Mouse (Mus musculus) thymus, postnatal 0 days (tissue): ENCODE data around the gene 6430571L13Rik. TPM values are rescaled to one million over a fixed set of nuclear protein-coding genes. Genes with fewer than 3 reads are reported as not detected.

Experiments used
- DNase-seq: peaks from one replicate; pipeline ENCODE4 v3.0.0-alpha.2; 2015; ENCODE audit warnings: low spot score
- polyA plus RNA-seq: library from polyadenylated mRNA; unstranded; fragments of >200 nt; fragmentation: Nextera tagmentation; extraction: Ambion mirVana; gene quantifications from 2 replicates; pipeline ENCODE4 v1.2.1, GENCODE M21; 2015

The 6430571L13Rik gene
- polyA plus RNA-seq, 1 experiment from 2014 or later = 0.51 TPM

DNA sequence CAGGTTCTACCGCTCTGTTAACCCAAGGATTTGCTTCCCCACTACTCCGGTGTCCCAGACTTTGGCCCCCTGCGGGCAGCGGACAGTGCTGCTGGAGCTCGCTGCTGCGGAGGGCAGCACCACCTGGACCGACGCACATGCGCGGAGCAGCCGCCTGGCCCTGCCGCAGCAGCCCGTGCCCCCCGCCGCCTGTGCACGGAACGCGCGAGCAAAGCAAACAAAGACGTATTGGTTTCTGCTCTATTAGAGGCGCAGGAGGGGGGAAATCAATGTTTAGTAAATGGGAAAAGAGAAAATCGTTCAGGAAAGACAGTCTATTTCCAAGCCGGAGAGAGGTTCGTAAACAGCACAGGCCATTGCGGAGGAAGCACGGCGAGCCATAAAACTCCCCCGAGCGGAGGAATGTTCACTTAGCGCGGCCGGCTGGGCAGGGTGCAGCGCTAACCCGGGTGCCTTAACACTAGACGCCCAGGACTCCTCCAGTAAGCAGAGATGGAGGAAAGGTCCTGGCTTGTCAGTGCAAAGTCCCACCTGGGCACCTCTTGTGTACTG lies 37.6 kb downstream of the 6430571L13Rik start:
- no peak for DNase-seq

DNA sequence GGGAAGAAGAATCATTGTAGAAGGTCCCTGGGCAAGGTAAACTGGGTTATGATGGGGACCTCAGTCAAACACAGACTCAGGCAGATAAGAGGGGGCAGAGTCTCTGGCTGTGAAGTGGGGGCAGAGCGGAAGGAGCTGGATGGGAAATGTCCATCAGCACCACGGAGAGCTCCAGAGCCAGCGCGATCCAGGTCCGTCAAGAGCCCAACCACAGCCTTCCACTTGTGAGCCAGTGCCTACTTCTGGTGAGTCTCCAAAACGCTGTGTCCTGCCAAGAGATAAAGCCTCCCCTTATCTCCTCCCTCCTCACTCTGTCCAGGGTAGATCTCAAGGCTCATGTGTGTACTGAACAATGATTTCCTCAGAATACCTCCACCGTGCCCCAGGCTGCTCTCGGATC lies 41.3 kb downstream of the 6430571L13Rik start:
- no peak for DNase-seq

DNA sequence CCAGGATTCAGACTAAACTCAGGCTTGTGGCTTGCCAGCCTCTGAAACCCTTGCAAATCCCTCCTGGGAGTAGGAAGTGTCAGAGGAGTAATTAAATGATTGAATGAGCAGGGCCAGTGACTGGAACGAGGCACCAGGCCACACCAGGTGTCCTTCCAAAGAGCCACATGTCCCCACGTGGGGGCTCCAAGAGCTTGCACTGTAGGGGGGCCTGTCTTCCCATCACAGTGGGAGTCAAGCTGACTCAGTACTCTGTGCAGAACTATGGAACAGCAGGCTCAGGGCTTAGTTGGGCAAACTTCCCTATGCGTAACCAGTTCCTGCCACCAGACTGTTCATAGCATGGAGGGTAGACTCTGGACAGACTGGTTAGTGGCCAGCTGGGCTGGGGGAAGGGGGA lies 44.0 kb downstream of the 6430571L13Rik start:
- DNase-seq = no peak

DNA sequence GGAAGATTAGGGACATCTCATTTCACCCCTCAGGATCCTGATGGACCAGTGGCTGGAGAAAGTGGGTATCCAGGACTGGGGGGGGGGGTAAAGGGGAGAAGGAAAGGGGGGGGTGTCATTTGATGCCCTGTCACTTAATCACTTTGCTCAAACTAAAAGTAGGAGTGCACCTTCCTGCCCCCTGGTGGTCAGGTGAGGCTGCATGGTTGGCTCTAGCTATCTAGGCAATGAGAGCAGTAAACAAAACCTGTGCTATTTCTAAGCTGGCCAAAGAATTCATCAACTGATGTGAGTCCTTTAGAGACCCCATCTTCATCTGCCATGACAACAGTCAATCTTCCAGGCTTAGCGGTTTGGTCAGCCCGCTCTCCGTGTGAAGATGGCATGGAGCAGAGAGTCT lies 46.3 kb downstream of the 6430571L13Rik start:
- peak; percentile 28 for DNase-seq

DNA sequence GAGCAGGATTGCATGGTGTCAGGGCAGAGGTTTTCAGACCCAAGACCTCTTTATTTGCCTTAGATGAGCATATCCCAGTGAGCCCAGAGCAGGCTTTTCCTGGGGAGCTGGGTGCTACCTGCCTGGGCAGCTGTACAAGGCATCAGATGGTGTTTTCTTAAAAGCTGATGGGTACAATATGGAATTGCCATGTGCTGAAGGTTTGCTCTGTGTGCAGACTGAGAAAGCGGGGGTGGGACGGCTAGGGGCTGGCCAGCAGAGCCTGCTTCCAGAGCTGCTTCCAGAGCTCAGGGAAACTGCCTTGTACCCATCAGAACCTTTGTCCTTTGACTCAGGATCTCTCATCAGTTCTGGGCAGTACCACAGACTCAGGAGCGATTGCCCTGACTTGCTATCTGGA lies 47.3 kb downstream of the 6430571L13Rik start:
- DNase-seq = no peak

DNA sequence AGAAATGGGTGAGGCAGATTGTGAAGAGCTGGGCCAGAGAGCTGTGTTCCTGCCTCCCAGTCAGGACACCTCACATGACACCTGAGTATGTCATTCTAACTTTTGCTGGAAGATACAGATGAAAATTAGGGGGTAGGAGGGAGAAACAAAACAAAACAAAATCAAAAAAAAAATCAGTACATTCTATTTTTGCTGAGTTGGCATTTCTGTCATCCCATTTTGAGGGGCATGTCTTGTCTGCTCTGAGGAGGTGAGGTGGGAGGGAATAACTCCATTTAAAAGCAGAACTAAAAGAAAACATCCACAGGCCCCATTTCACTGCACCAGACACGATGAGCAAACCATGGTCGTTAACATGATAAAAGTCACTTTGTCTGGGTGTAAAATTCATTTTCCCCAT lies 47.9 kb downstream of the 6430571L13Rik start:
- no peak for DNase-seq

DNA sequence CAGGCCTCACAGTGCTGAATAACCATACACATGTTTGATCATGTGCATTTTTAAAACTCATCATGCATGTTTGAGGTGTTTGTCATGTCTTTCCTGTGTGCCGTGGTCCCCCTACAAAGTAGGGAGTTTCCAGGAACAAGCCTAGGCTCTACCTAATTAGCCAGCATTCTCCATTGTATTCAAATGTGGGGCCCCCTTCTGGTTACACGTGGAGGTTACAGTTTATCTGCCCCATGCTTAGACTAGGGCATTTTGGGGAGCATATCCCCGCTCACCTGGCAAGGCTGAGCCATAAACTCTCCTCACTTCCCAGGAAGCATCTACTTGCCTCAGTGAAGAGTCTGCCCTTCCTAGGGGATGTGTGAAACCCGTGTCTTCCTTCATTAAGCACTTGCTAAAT lies 56.0 kb downstream of the 6430571L13Rik start:
- no peak for DNase-seq

DNA sequence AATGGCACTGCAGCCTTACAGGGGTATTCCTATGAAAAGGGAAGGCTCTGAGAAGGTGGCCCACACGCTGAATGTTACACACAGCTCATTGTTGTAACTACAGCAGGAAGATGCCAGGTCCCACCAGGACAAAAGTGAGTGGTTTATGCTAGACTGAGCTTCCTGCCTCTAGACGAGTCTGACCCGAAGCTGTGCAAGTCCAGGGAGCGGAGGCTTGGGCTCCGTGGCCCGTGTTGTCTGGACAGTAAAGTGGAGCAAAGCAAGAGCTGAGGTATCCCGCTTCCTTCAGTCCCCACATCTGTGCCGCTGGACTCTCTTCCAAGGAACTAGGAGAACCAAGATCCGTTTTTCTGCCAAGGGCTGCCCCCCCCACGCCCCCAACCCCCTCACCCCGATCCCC lies 58.6 kb downstream of the 6430571L13Rik start:
- no peak for DNase-seq

DNA sequence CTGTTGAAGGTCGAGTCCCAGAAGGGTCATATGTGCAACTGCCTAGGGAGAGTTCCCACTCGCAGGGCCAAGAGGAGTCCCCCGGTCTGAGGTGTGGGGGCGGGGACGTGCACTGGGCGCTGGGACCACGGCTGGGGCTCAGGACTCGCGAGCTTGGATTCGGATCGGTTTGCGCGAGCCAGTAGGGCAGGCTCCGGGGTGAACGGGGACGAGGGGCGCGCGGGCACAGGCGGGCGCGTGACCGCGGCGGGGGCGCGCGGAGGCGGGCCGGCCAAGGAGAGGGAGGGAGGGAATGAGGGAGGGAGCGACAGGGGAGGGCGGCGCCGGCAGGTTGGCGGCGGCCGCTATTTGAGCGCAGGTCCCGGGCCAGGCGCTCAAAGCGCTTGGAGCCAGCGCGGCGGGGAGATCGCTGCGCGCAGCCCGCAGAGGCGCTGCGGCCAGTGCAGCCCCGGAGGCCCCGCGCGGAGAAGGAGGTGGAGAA lies 59.1 kb downstream of the 6430571L13Rik start, which contains the start of gene Cacna2d2:
TSS of gene Cacna2d2 (plus strand) at position 122 of the 481 bp plus-strand sequence.
- no peak for DNase-seq

DNA sequence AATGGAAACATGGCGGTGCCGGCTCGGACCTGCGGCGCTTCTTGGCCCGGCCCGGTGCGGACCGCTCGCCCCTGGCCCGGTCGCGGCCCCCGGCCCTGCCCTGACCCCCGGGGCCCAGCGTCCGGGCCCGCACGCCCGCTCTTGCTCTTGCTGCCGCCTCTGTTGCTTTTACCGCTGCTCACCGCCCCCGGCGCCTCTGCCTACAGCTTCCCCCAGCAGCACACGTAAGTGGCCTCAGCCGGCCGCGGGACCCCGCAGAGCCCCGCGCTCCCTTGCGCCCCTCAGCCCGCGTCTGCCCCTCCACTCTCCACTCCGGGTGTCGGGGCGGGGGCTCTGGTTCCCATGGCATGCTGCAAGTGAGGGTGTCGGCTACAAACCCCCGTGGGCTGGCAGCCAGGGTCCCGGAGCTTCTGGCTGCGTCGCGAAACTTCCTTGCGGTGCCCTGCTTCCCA lies 59.7 kb downstream of the 6430571L13Rik start:
- no peak for DNase-seq

DNA sequence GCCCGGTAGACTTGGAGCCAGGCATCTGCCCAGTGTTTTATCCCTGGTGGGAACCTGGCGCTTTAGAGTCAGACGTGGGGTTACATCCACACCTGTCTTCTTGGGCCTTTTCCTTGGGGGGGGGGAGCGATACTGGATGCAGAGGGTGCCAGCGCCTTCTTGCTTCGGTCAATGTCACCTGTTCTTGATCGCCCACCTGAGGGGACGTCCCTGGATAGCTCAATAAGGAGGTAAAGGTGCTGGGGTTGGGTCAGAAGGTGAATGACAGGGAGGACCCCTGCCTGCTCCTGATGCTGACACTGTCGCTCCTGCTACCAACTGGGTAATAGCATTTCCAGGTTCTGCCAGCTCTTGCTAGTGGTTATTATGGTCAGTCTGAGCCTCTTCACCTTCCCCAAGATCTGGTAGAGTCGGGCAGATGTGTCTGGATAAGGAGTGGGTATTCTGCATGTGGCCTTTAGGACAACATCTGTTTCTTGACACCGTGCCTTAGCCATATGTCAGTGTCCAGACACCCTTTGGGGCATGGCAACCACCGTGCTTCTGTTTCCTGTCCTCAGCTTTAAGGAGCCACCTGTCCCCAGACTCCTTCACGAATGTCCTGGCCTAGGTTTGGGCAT lies 60.4 kb downstream of the 6430571L13Rik start:
- DNase-seq = no peak

Other genes with a start within 250 kb of the 6430571L13Rik start
- 0.01 and 0.27 TPM in 2 replicates for gene Dock3, start 108.7 kb upstream of the 6430571L13Rik start, polyA plus RNA-seq
- gene Mapkapk3, start 50.7 kb upstream of the 6430571L13Rik start, polyA plus RNA-seq = 21.9 and 22.5 TPM in 2 replicates
- 12.9 and 20.3 TPM in 2 replicates for gene Cish, start 44.6 kb upstream of the 6430571L13Rik start, polyA plus RNA-seq
- gene Hemk1, start 2.3 kb upstream of the 6430571L13Rik start, polyA plus RNA-seq = 5.7 and 6.2 TPM in 2 replicates
- gene Cacna2d2, start 59.0 kb downstream of the 6430571L13Rik start, polyA plus RNA-seq = 0.31 and 0.35 TPM in 2 replicates
- gene Tmem115, start 193.3 kb downstream of the 6430571L13Rik start, polyA plus RNA-seq = 35.0 and 37.1 TPM in 2 replicates
- 48.5 and 49.8 TPM in 2 replicates for gene Cyb561d2, start 201.6 kb downstream of the 6430571L13Rik start, polyA plus RNA-seq
- 47.2 and 48.4 TPM in 2 replicates for gene Nprl2, start 201.6 kb downstream of the 6430571L13Rik start, polyA plus RNA-seq
- gene Zmynd10, start 206.7 kb downstream of the 6430571L13Rik start, polyA plus RNA-seq = 0.89 and 1.5 TPM in 2 replicates
- gene Rassf1, start 211.0 kb downstream of the 6430571L13Rik start, polyA plus RNA-seq = 52.1 and 56.2 TPM in 2 replicates
- gene Tusc2, start 222.7 kb downstream of the 6430571L13Rik start, polyA plus RNA-seq = 56.7 and 57.8 TPM in 2 replicates
- 31.0 and 31.3 TPM in 2 replicates for gene Hyal2, start 227.3 kb downstream of the 6430571L13Rik start, polyA plus RNA-seq
- gene Hyal1, start 236.3 kb downstream of the 6430571L13Rik start, polyA plus RNA-seq = 6.1 and 9.0 TPM in 2 replicates
- 18.4 and 23.1 TPM in 2 replicates for gene Naa80, start 238.3 kb downstream of the 6430571L13Rik start, polyA plus RNA-seq
- 0.90 and 1.2 TPM in 2 replicates for gene Hyal3, start 240.2 kb downstream of the 6430571L13Rik start, polyA plus RNA-seq
- 43.6 and 48.7 TPM in 2 replicates for gene Ifrd2, start 247.0 kb downstream of the 6430571L13Rik start, polyA plus RNA-seq